Mouse (Mus musculus): ENCODE measurements around the gene Aacs. TPM values are rescaled to one million over a fixed set of nuclear protein-coding genes. Genes with fewer than 3 reads are reported as not detected.

The Aacs gene
- total and polyA plus RNA-seq, 3 experiments: 32.8 to 79.5 TPM; not detected in 1

DNA sequence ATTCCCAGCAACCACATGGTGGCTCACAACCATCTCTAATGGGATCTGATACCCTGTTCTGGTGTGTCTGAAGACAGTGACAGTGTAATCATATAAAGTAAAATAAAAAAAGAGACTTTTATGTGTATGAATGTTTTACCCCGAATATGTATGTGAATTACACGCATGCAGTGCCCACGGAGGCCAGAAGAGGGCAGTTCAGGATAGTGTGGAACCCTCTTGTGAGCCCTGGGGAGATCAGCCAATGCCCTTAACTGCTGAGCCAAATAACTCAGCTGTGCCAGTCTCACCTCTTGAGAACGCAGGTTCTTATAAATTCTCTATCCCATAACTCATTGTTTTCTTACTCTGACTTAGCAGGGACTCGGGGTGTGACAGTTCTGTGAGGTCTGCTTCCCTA lies 43.0 kb downstream of the Aacs start:
- no peaks in the 10 kb centered on the region for H3K27me3 ChIP-seq (ENCODE audit: control insufficient read depth in 1 of 2, insufficient read depth in 2 of 2, low read length in 2 of 2)
- H3K4me3 ChIP-seq (ENCODE audit: control insufficient read depth in 1 of 2, insufficient read depth in 1 of 2, low read depth in 2 of 2, low read length in 2 of 2): no peak overlapping the region
- no peaks in the 10 kb centered on the region for H3K4me1 ChIP-seq (ENCODE audit: control insufficient read depth in 1 of 2, insufficient read depth in 2 of 2, low read length in 2 of 2)
- no peaks in the 10 kb centered on the region for H3K79me2 ChIP-seq (ENCODE audit: control insufficient read depth, insufficient read depth, low read length, poor library complexity)
- TF ChIP-seq RAD21 (IDR thresholded peaks at IDR 0.05; ENCODE audit: low read depth, low read length) (peak; percentile 30), POLR2AphosphoS2 (IDR thresholded peaks at IDR 0.05; ENCODE audit: low read length) (no peak), CTCF (IDR thresholded peaks at IDR 0.05 in 2 of 3, conservative IDR thresholded peaks at IDR 0.05 in 1 of 3; ENCODE audit: control insufficient read depth in 1 of 3, insufficient read depth in 1 of 3, low read depth in 2 of 3, low read length in 3 of 3, poor library complexity in 1 of 3, severe bottlenecking in 1 of 3) (peak; percentile 52 to 67 (median 59)), SMC3 (IDR thresholded peaks at IDR 0.05; ENCODE audit: low read depth, low read length) (peak; percentile 36)
- no peaks in the 10 kb centered on the region for H3K9me3 ChIP-seq (replicated peaks; ENCODE audit: insufficient read depth, low read length)
- no peak overlapping the region for H3K27ac ChIP-seq (ENCODE audit: control insufficient read depth, low read depth, low read length)
- H3K36me3 ChIP-seq (ENCODE audit: control insufficient read depth in 1 of 2, insufficient read depth in 2 of 2, low read length in 2 of 2): no peaks in the 10 kb centered on the region
- DNase-seq (ENCODE audit: low read depth, low spot score): peak; percentile 65
- no peak overlapping the region for H3K9ac ChIP-seq (ENCODE audit: control insufficient read depth, low read depth, low read length, poor library complexity, severe bottlenecking)

DNA sequence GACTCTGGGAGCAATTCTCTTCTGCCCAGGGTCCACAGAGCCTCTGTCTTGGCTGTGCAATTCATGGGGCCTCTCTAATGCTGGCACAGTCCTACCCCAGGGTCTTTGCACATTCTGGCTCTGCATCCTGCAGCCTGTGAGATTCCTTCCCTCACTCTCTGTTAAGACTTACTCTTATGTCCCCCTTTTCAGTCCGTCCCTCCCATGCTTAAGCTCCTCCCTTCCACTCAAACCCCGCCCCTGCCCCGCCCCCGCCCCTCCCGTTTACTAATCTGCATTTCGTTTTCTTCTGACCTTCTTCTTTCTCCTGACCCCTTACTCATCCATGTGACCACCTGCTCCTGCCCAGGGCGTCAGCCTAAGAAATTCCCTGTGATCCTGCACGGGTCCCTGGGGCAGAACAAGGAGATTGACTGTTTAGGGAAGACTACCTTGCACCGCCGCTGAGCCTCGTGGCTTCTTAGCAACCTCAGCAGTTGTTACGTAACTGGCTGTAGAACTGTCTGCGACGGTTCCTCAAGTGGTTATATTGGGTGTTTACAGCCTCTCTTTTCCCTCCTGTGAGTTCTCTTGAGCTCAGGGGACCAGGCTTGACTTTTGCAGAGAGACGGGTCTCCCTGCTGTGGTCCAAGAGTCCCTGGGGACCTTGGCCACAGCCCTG lies 45.4 kb downstream of the Aacs start:
- no peaks in the 10 kb centered on the region for H3K27me3 ChIP-seq (ENCODE audit: control insufficient read depth in 1 of 2, insufficient read depth in 2 of 2, low read length in 2 of 2)
- no peak overlapping the region for H3K9ac ChIP-seq (ENCODE audit: control insufficient read depth, low read depth, low read length, poor library complexity, severe bottlenecking)
- H3K79me2 ChIP-seq (ENCODE audit: control insufficient read depth, insufficient read depth, low read length, poor library complexity): no peaks in the 10 kb centered on the region
- no peak for TF ChIP-seq ELF1 (IDR thresholded peaks at IDR 0.05; ENCODE audit: low read depth, low read length)
- TF ChIP-seq MYC (IDR thresholded peaks at IDR 0.05; ENCODE audit: low read depth, low read length): no peak
- TF ChIP-seq ETS1 (IDR thresholded peaks at IDR 0.05; ENCODE audit: low read depth, low read length): no peak
- TF ChIP-seq POLR2A (IDR thresholded peaks at IDR 0.05; ENCODE audit: control insufficient read depth in 1 of 2, insufficient read depth in 1 of 2, low read depth in 1 of 2, low read length in 2 of 2, poor library complexity in 1 of 2): no peak
- no peak for TF ChIP-seq ZKSCAN1 (IDR thresholded peaks at IDR 0.05; ENCODE audit: low read depth, low read length)
- TF ChIP-seq RAD21 (IDR thresholded peaks at IDR 0.05; ENCODE audit: low read depth, low read length): no peak
- TF ChIP-seq EP300 (IDR thresholded peaks at IDR 0.05; ENCODE audit: low read depth in 1 of 2, low read length in 2 of 2): no peak
- no peak for TF ChIP-seq HCFC1 (IDR thresholded peaks at IDR 0.05; ENCODE audit: low read depth, low read length)
- TF ChIP-seq NRF1 (IDR thresholded peaks at IDR 0.05; ENCODE audit: insufficient read depth, low read depth, low read length, poor library complexity, severe bottlenecking): no peak
- TF ChIP-seq E2F4 (IDR thresholded peaks at IDR 0.05; ENCODE audit: borderline replicate concordance, low read depth, low read length): no peak
- no peak for TF ChIP-seq ZMIZ1 (IDR thresholded peaks at IDR 0.05; ENCODE audit: low read depth, low read length)
- no peak for TF ChIP-seq SMC3 (IDR thresholded peaks at IDR 0.05; ENCODE audit: low read depth, low read length)
- no peak for TF ChIP-seq TAL1 (IDR thresholded peaks at IDR 0.05; ENCODE audit: low read length)
- TF ChIP-seq MAZ (IDR thresholded peaks at IDR 0.05; ENCODE audit: low read depth, low read length): no peak
- no peak for TF ChIP-seq GABPA (IDR thresholded peaks at IDR 0.05; ENCODE audit: low read depth, low read length)
- TF ChIP-seq CTCF (IDR thresholded peaks at IDR 0.05 in 2 of 3, conservative IDR thresholded peaks at IDR 0.05 in 1 of 3; ENCODE audit: control insufficient read depth in 1 of 3, insufficient read depth in 1 of 3, low read depth in 2 of 3, low read length in 3 of 3, poor library complexity in 1 of 3, severe bottlenecking in 1 of 3): no peak
- no peak for TF ChIP-seq KAT2A (conservative IDR thresholded peaks at IDR 0.05; ENCODE audit: low read depth, low read length)
- TF ChIP-seq MEF2A (IDR thresholded peaks at IDR 0.05; ENCODE audit: extremely low read depth, insufficient replicate concordance, low read depth, low read length, poor library complexity, severe bottlenecking): no peak
- TF ChIP-seq NELFE (IDR thresholded peaks at IDR 0.05; ENCODE audit: low read depth, low read length): no peak
- no peak for TF ChIP-seq CHD1 (IDR thresholded peaks at IDR 0.05; ENCODE audit: low read depth, low read length)
- H3K27ac ChIP-seq (ENCODE audit: control insufficient read depth, low read depth, low read length): no peak overlapping the region
- no peaks in the 10 kb centered on the region for H3K9me3 ChIP-seq (replicated peaks; ENCODE audit: insufficient read depth, low read length)
- DNase-seq (ENCODE audit: low read depth, low spot score): no peak
- H3K36me3 ChIP-seq (ENCODE audit: control insufficient read depth in 1 of 2, insufficient read depth in 2 of 2, low read length in 2 of 2): no peaks in the 10 kb centered on the region
- H3K4me1 ChIP-seq (ENCODE audit: control insufficient read depth in 1 of 2, insufficient read depth in 2 of 2, low read length in 2 of 2): no peaks in the 10 kb centered on the region
- H3K4me3 ChIP-seq (ENCODE audit: control insufficient read depth in 1 of 2, insufficient read depth in 1 of 2, low read depth in 2 of 2, low read length in 2 of 2): no peak overlapping the region
